ENCODE assay signal across 22 mouse cellular contexts in the genomic region with DNA sequence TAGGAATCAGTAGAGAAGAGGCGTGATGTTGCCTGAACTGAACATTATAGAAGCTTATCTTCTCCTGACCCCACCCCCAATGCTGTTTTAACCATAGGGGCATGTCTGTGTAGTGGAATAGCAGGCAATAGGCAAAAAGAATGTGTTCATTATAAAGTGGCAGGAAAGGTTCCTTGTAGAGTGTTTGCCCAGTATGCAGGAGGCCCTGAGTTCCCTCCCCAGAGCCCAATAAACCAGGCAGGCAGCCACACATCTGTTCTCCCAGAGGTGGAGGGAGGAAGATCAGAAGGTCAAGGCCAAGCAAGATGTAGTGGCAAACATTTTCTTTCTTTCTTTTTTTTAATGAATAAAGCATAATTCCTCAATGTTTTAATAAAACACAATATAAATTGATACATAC. TPM values are rescaled to one million over a fixed set of nuclear protein-coding genes. Genes with fewer than 3 reads are reported as not detected.
"Had no signal": no experiment of that assay in that cellular context is flagged by ENCODE, and none has a peak within 500 bp of the region (broad histone marks: within the 10 kb centered on the region; RNA-seq: fewer than 3 reads in every experiment).

No protein-coding gene starts in this region.

- H3K27ac ChIP-seq: kidney, postnatal 0 days; left cerebral cortex, adult 2 months; limb, embryonic 10.5 days; limb, embryonic 13.5 days; liver, embryonic 13.5 days; macrophage; midbrain, embryonic 12.5 days; midbrain, embryonic 15.5 days; neural tube, embryonic 12.5 days; neural tube, embryonic 15.5 days; stomach, embryonic 15.5 days had no signal

- H3K4me2 ChIP-seq: limb, embryonic 13.5 days; liver, embryonic 13.5 days; lung, embryonic 14.5 days; midbrain, embryonic 12.5 days; midbrain, embryonic 15.5 days; neural tube, embryonic 12.5 days; neural tube, embryonic 15.5 days; stomach, embryonic 15.5 days had no signal

- H3K9ac ChIP-seq: limb, embryonic 13.5 days; liver, embryonic 13.5 days; lung, embryonic 14.5 days; midbrain, embryonic 12.5 days; midbrain, embryonic 15.5 days; neural tube, embryonic 12.5 days; neural tube, embryonic 15.5 days; stomach, embryonic 15.5 days had no signal

- H3K9me3 ChIP-seq: limb, embryonic 10.5 days; limb, embryonic 13.5 days; liver, embryonic 13.5 days; midbrain, embryonic 12.5 days; midbrain, embryonic 15.5 days; neural tube, embryonic 12.5 days; neural tube, embryonic 15.5 days; stomach, embryonic 15.5 days had no signal

- H3K4me1 ChIP-seq: limb, embryonic 13.5 days; neural tube, embryonic 12.5 days; neural tube, embryonic 15.5 days; stomach, embryonic 15.5 days had no signal

- H3K27me3 ChIP-seq: limb, embryonic 13.5 days; liver, embryonic 13.5 days; midbrain, embryonic 15.5 days; neural tube, embryonic 12.5 days; neural tube, embryonic 15.5 days; stomach, embryonic 15.5 days had no signal

- H3K36me3 ChIP-seq: limb, embryonic 10.5 days; limb, embryonic 13.5 days; liver, embryonic 13.5 days; midbrain, embryonic 12.5 days; midbrain, embryonic 15.5 days; neural tube, embryonic 12.5 days; neural tube, embryonic 15.5 days; stomach, embryonic 15.5 days had no signal

- ATAC-seq: lung, postnatal 0 days; midbrain, embryonic 15.5 days had no signal

- DNase-seq: layer of hippocampus, postnatal 36 days; liver; liver, embryonic 13.5 days; lung, embryonic 14.5 days; right cerebral cortex, adult 18-20 months; right cerebral cortex, postnatal 14 days; right cerebral cortex, postnatal 4 days; spleen, adult 18-20 months; thymus, adult 18-20 months; thymus, postnatal 36 days had no signal

- H3K4me3 ChIP-seq: left cerebral cortex, adult 2 months; limb, embryonic 10.5 days; limb, embryonic 13.5 days; liver, embryonic 13.5 days; midbrain, embryonic 12.5 days; midbrain, embryonic 15.5 days; neural tube, embryonic 12.5 days; neural tube, embryonic 15.5 days; stomach, embryonic 15.5 days had no signal

RNA-seq across cellular contexts. Expression of a gene that starts 13.5 kb away (rescaled TPM):
- total RNA-seq: megakaryocyte, adult 5-6 weeks had no signal
- polyA plus RNA-seq: lung, postnatal 0 days; macrophage had no signal
